Mouse (Mus musculus): ENCODE results near the gene Tesmin. TPM values are rescaled to one million over a fixed set of nuclear protein-coding genes. Genes with fewer than 3 reads are reported as not detected.

Tesmin gene
- total RNA-seq, 2 experiments from 2014 or later: 0.20 to 0.43 TPM

DNA sequence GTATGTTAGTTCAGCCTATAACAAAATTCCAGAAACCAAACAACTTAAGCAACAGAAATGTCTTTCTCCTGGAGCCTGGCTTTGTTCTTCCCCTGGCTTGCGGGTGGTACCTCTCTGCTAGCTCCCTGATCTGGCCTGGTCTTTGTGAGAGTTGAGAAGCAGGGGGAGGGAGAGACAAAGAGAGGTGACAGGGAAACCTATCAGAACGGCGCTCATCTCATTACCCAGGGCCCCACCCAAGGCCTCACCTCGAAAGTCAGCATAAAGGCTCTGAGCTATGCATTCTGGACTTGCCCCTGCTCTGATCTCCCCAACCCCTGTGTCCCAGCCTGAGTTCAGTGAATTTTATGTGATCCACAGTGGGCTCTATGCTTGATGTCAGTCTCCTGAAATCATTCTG lies 46.0 kb downstream of the Tesmin start:
- DNase-seq: no peak
- intact Hi-C loops (cut with DNase I; ENCODE audit: low total_unique reads): loop anchor here (5.0 kb wide), 1 partner anchor 37 kb away; no protein-coding TSS in a partner anchor

DNA sequence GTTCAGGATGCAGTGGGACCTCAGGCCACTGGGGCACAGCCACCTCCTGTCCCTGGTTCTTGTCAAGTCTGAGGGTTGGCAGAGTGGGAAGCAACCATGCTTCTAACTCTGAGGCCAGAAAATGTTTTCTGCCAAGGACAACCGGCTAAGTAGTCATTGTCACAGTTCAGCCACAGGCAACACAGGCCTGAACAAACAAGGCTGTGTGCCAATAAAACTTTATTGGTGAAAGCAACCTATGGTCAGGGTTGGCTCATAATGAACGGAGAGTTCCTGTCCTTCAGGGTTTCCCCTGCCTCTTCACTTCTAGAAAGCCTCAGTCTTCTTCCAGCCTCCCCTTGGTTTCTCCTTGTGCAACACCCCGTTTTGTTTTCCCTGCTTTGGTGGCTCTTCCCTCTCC lies 47.2 kb downstream of the Tesmin start:
- no peak for DNase-seq
- intact Hi-C loops (cut with DNase I; ENCODE audit: low total_unique reads): loop anchor here (5.0 kb wide), 1 partner anchor 39 kb away; no protein-coding TSS in a partner anchor

DNA sequence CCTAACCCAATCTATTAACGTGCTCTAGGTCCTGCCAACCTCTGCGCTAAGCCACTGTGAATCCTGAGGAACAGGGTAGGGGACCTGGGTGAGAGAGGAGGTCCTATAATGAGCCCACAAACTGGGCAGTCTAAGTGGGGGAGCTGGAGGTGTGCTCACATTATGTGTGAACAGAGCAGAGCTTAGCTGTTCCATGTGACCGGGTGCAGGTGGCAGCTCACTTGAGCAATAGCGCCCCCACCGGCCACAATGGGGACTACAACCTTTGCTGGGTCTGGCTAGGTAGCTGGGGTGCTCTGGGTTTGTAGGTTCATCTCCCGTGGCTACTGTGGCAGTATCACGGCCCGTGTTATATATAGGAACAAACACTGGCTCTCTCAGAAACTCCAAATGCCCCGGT lies 48.2 kb downstream of the Tesmin start:
- peak; percentile 23 for DNase-seq
- intact Hi-C loops (cut with DNase I; ENCODE audit: low total_unique reads): loop anchor here (5.0 kb wide), 1 partner anchor 40 kb away; no protein-coding TSS in a partner anchor

DNA sequence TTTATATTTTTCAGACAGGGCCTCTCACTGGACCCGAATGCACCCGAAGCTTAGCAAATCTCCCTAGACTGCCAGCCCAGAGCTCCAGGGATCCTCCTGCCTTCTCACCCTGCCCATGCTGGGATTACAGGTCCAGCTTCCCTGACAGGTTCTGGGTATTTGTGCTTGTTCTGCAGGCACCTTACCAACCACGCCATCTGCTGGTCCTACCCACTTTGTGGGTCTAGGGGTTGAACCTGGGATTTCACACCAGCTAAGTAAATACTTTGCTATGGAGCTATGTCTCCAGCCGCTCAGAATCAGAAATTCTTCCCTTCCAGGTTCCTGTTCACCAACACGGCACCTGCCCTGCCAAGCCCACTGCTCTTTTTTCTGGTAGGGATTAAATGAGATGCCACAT lies 49.3 kb downstream of the Tesmin start:
- intact Hi-C loops (cut with DNase I; ENCODE audit: low total_unique reads): loop anchor here (5.0 kb wide), 1 partner anchor 41 kb away; no protein-coding TSS in a partner anchor
- DNase-seq: no peak

DNA sequence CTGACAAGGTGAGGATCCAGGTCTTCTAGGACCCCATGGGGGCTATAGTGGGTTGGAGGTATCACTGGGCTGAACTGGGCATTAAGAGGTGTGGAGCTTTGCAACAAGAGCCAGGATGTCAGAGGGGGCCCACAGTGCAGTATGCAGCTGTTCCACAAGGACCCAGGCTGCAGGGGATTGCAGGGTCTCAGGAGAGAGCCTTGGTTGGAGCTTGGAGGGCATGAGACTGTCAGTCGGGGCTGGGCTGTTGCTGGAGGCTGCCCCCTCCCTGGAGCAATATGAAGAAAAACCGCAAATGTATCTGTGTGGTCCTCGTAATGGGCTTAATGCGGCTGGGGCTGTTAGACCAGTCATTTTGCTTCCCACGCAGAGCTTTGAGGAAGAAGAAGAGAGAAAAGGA lies 52.0 kb downstream of the Tesmin start:
- intact Hi-C loops (cut with DNase I; ENCODE audit: low total_unique reads): no loop called here
- DNase-seq: no peak

DNA sequence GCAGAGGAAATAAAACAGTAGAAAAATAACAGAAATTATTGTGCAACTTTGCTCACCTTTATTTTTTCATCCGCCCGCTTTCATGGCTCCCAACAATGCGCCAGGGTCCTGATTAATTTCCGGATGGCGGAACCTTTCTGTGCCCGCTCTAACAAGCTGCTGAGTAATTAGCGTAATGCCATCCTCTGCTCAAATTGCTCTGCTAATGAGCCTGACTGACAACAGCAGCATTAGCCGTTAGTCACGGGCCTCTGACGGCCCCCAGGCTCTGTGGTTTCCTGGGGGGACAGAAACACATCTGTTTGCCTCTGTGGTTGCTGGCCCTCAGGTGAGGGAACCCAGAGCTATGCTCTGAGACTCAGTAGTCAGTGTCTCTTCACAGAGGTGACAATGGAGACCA lies 52.4 kb downstream of the Tesmin start:
- intact Hi-C loops (cut with DNase I; ENCODE audit: low total_unique reads): no loop called here
- no peak for DNase-seq

DNA sequence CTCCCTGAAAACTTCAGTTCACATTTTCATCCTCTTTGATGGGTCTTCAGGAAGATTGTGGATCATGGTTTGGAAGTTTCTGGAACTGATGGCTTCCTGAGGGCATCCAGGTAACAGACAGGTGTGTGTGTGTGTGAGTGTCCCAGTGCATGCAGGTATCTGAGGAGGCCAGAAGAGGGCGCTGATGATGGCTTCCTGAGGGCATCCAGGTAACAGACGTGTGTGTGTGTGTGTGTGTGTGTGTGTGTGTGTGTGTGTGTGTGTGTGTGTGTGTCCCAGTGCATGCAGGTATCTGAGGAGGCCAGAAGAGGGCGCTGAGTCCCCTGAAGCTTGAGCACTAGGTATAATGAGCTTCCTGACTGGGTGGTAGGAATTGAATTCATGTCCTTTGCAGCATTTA lies 58.7 kb downstream of the Tesmin start:
- DNase-seq: no peak
- intact Hi-C loops (cut with DNase I; ENCODE audit: low total_unique reads): loop anchor here (5.0 kb wide), 1 partner anchor 155 kb away; no protein-coding TSS in a partner anchor

DNA sequence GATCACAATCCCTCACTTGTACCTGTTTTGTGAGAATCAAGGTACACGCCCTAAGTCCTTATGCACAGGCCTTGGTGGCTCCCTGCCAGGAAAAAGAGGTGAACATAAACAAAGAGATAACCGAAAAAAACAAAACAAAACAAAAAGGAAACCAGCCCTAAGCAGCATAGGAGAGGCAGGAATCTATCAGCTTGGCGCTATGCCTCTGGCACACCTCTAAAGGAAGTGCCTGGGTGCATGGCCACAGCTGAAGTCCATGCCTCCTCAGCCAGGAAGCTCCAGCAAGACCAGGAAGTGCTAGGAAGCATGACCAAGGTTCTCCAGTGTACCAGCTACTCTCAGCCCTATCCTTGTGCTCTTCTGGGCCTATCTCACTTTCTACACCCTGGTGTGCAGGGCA lies 60.6 kb downstream of the Tesmin start:
- no peak for DNase-seq
- intact Hi-C loops (cut with DNase I; ENCODE audit: low total_unique reads): loop anchor here (5.0 kb wide), 1 partner anchor 157 kb away; no protein-coding TSS in a partner anchor

DNA sequence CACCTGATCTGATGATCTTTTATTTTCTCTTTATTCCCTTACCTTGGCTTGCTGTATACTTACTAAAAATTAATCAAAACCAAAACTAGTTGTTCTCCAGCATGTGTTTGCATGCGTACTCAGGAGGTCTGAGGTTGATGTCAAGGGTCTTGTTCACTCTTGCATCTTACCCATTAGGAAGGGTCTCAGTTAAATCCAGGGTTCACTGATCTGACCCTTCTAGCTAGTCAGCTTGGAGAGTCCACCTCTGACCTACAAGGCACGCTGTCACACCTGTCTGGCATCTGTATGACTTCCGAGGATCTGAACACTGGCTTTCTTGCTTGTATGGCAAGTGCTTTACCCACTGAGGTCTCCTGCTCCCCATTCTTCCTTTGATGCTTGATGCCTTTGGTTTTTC lies 62.1 kb downstream of the Tesmin start:
- no peak for DNase-seq

DNA sequence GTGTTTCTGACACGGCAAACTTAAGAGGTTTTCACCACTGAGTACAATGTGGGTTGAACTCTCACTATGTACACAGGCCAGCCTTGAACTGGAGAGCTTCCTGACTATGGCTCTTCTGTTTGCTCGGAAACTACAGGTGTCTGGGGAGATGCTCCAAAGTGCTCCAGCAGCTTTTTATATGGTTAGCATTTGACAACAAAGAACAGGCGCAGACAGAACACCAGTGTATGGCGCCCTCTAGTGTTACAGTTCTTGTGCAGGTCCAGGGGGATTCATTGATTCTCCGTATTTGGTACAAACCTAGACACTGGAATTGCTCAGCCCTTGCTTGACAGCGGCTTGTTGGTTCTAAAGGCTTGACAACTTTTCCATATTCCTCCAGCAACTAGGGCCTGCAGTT lies 62.5 kb downstream of the Tesmin start:
- DNase-seq: peak; percentile 53
- intact Hi-C loops (cut with DNase I; ENCODE audit: low total_unique reads): loop anchor here (5.0 kb wide), 1 partner anchor 64 kb away; the partner anchor contains the start of gene Tesmin

More for the DNA sequence above, 62.1 kb downstream of the Tesmin start:
- intact Hi-C loops (cut with DNase I; ENCODE audit: low total_unique reads): loop anchor here (5.0 kb wide), 1 partner anchor 63 kb away; the partner anchor contains the start of gene Tesmin

DNA sequence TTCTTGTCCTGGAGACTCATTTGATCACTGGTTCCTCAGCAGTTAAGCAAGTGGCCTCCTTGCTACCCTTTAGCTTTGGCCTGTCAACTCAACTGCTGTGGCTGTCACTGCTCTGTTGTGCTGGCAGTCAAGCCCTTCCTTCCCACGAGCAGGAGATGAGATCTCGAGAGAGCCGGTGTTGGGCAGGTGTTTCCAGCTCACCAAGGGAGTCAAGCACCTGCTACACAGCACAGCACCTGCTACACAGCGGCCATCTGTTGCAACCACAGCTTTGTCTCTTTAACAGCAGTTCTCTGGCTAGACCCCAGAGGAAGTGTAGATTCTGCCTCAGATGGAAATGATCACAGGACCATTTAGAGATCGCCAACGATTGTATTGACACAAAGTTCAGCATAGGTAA lies 63.0 kb downstream of the Tesmin start:
- no peak for DNase-seq
- intact Hi-C loops (cut with DNase I; ENCODE audit: low total_unique reads): loop anchor here (5.0 kb wide), 1 partner anchor 64 kb away; the partner anchor contains the start of gene Tesmin

Other genes with a start within 250 kb of the Tesmin start
- gene Mrpl21, start 106.0 kb upstream of the Tesmin start, total RNA-seq (2021): 10 to 100 TPM; 65.2 to 69.9 TPM
- 1 to 10 TPM; 3.6 to 4.0 TPM for gene Ighmbp2, start 105.8 kb upstream of the Tesmin start, total RNA-seq (2021)
- gene Cpt1a, start 66.5 kb upstream of the Tesmin start, total RNA-seq (2021): 10 to 100 TPM; 21.9 to 23.1 TPM
- gene Gal, start 25.7 kb downstream of the Tesmin start, total RNA-seq (2021): under 1 TPM in 1 of 2 experiments, not detected in 1; 0.33 TPM
- gene Ppp6r3, start 186.9 kb downstream of the Tesmin start, total RNA-seq (2021): 10 to 100 TPM; 50.9 to 55.0 TPM